Mouse (Mus musculus): ENCODE results near the gene Stox1.

Gene Stox1

DNA sequence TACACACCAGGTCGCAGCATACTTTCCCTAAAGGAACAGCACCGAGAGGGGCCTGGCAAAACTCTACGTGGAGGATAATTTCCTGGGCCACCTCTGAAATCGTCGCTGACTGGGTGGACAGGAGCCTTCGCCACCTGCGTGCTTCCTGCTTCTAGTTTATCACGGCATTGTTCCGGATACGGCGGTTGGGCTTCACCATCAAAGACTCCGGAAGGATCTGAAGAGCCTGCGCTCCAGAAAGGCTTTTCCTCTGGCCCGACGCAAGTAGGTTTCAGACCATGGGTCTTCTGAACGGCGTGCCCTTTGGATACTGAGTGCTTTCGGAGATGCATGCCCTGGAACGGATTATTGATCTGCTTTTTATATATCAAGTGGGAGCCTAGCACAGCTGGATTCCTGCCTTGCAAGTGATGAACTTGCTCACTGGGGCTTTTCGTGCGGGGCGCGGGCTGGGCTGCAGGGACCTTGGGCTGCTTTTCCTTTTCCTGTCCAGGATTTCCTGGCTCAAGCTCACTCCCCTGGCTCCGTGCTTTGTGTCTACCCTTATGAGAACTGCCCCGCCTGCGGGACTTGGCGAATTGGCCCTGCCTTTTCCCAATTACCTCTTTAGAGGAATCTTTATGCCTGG is 60.9 kb downstream of the Stox1 start:
- DNase-seq (ENCODE audit: low spot score in 2 of 2), result no peak

DNA sequence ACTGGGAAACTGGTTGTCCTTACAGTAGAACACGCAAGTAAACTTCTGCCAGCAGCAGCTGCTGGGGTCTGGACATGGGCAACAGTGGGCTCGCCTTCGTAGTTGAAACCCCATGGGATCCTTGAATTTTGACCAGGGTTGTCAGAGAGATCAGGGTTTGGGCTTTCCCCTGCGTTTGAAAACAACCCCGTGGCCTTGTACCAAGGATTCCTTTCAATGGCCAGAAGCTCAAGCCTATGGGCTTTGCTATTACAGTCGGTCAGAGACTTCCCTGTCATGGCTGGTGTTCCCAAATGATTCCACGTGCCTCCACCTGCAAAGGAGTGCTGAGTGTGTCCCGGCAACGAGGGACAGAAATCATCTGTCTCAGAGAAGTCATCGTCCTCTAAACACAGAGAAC is 61.8 kb downstream of the Stox1 start:
- DNase-seq (ENCODE audit: low spot score in 2 of 2), result no peak

DNA sequence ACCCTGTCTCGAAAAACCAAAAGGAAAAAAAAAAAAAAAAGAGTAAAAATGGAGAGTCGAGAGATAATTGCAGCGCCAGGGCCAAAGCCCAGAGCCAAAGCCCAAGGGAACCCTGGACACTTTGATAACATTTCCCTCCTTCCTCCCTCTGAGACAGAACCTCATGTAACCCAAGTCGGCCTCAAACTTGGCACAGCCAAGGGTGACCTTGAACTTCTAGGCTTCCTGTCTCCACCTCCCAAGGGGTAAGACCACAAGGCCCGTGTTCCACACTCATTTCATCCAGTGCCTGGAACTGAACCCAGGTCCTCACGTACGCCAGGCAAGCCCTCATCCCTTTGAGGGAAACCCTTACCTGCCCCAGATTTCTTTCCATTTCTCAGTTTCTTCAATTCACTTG is 69.2 kb downstream of the Stox1 start:
- DNase-seq (ENCODE audit: low spot score in 2 of 2), result no peak

DNA sequence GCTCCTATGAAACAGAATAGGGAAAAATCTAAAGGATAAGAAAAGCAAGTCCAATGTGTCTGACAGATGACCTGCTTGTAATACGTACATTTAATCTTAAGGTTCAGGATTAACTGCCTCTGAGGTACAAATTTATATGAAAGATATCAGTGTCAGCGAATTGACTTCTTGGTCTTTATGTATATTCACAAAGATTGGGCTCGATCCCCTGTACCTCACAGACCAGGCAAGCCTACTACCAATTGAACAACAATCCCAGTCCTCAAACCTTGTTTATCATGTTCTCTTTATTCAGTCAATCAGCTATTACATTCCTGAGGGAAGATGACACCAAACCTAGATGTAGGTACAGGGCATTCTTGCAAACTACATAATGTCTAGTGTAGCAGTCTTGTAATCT is 74.0 kb downstream of the Stox1 start:
- no peak for DNase-seq (ENCODE audit: low spot score in 2 of 2)

DNA sequence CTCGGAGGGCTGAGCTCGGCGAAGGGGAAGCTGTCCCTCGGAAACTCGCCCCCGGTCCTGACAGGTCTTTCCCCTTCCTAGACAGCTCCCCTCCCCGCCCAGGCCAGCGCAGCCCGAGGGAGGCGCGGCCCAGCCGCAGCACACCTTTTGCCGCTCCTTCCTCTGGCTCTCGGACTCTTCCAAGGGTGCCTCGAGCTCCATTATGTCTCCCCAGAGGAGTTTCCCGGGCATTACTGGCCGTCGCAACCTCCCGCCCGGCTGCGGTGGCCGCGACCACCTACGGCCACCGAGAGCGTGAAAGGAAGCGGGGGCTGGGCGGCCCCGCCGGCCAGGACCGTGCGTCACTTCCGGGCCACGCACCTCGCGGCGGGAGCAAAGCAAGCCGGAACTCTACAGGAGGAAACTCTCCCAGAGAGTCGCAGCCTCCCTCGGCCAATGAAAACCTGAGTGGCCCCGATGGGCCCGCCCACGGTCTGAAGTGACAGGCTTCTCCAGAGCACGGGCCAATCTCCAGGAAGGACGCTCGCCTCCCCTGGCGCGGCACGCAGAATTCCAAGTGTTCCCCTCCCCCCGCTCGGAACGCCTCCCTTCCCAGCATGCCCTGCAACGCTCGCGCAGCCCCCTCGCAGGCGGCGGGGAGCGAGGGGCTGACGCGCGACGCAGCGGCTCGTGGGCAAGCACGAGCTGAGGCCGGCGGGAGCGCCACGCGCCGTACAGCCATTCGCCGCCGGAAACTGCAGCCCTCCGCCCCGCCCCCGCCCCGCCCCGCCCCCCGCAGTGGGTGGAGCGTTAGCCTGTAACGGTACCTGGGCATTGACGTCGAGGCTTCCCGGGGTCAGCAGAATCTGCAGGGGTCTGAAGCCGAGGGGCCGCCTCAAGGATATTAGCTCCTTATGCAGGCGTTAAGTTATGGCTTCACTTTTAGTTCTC is 74.8 kb downstream of the Stox1 start, which contains the start of gene Ddx50:
Ddx50 (minus strand) TSS at position 338 of the 930 bp plus-strand sequence.
- DNase-seq (ENCODE audit: low spot score in 2 of 2), result peak; percentile 93 to 98

DNA sequence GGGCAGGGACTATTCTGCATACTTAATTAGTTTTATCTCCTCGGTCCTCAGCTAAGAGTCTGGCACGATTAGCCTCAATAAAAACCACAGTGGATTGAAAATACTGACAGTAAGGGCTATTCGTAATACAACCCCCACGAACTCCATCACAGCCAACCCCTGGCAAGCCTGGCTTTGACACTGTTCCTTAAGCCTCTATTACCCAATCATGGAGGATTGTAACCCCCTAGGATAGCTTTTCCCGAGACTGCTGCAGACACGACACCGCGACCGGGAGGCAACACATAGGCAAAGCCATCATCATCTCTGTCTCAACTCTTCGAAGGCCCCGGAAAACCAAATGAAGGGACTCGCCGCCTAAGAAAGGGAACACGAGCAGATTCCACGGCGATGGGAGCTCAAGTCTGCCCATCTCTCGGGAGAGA is 75.6 kb downstream of the Stox1 start:
- no peak for DNase-seq (ENCODE audit: low spot score in 2 of 2)
